Mouse (Mus musculus): ENCODE measurements around the gene Zscan20.

Zscan20 gene

DNA sequence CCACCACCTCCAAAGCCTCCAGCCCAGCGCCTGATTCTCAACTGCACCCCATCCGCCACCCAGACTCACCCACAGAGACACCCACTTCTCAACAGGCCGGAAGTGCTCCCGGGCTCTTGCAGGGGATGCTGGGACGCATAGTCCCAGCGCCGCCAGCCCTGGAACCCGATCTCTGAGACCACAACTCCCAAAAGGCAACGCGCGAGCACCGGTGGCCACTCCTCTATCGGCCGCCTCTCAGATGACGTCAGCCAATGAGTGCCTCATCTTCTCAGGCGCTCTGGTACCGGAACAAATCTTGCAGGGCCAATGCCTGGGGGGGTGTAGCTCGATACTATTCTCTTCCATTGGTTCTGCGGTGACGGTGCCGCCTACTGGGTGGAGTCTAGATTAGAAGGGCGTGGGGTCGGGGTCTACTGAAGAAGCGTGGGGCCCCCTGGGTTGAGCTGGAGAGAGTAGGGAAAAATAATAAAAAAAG, at the start of gene Zscan20:
Gene Zscan20, minus strand, starts transcription at position 174 of the 478 bp plus-strand sequence.
- DNase-seq: peak; percentile 100

- DNase-seq: no peak
Observed at GRCm38 (mm10) chr4:128655446-128655845, 45.5 kb upstream of the Zscan20 start.

- DNase-seq: peak; percentile 98
Observed at GRCm38 (mm10) chr4:128654505-128655381, 44.8 kb upstream of the Zscan20 start, which contains the start of gene Phc2. Gene Phc2 (plus strand): TSS chr4:128654702.

- no peak for DNase-seq
Observed at GRCm38 (mm10) chr4:128652584-128653298, 42.8 kb upstream of the Zscan20 start.

GRCm38 (mm10) chr4:128651530-128651929, 41.6 kb upstream of the Zscan20 start:
- no peak for DNase-seq

DNA sequence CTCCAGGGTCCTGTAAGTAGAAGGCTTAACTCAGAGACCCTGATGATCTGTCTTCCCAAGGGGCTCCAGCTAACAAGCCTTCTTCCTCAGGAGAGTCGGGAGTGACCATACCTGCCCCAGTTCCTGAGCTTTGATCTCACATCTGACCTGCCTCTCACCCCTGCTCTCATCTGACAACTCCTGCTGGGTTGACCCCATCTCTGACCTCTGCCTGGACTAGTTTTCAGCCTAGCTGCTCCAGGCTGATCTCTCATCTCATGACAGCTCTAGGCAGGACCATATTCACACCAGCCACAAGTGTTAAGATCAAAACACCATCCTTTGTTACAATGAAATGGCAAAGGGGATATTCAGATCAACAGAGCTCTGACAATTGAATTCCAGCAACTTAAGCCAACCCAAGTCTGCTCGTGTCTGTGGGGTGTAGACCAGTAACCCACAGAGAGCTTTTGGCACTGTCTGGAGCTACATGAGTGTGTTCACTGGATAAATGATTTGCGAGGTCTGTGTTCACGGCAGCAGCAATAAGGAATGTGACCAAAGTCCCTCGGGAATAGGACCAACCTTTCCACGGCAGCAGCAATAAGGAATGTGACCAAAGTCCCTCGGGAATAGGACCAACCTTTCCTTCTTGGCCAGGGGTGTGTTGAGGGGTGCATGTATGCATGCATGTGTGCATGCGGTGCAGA, 38.8 kb upstream of the Zscan20 start:
- DNase-seq: no peak

DNA sequence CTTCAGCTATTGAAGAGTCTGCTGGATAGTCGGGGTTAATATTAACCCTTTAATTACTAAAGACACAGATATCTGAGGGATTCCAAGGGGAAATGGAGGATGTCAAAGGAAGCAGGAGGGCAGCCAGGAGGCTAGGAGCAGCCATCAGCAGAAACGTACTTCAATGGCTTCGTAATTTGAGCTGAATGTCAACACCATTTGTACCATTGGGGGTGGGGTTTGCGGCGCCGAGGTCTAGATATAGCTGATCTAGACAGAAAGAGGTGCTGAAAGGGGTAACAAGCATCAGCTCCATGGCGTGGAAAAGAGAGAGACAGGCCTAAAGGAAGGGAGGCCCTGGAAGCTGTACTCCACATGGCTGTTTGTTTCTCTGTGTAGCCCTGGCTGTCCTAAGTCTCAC, 36.9 kb upstream of the Zscan20 start:
- no peak for DNase-seq

DNA sequence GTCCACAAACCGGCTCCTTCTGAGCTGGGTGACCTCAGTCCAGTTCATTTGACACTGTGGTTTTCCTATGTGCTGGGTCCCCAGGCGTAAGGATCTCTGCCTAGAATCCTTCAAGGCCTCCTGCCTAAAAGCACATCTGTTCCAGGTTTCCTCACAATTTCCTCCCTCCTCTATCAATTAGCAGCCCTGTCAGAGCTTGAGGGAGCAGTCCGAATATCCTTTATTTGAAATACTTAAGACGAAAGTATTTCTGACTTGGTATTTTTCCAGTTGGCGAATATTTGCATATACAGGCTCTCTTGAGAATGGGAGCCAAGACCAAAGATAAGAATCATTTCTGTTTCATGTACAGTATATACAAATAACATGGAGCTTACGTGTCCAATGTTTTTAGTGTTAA, 36.0 kb upstream of the Zscan20 start:
- no peak for DNase-seq

- DNase-seq: no peak
Observed at GRCm38 (mm10) chr4:128641766-128642717, 32.1 kb upstream of the Zscan20 start.

DNA sequence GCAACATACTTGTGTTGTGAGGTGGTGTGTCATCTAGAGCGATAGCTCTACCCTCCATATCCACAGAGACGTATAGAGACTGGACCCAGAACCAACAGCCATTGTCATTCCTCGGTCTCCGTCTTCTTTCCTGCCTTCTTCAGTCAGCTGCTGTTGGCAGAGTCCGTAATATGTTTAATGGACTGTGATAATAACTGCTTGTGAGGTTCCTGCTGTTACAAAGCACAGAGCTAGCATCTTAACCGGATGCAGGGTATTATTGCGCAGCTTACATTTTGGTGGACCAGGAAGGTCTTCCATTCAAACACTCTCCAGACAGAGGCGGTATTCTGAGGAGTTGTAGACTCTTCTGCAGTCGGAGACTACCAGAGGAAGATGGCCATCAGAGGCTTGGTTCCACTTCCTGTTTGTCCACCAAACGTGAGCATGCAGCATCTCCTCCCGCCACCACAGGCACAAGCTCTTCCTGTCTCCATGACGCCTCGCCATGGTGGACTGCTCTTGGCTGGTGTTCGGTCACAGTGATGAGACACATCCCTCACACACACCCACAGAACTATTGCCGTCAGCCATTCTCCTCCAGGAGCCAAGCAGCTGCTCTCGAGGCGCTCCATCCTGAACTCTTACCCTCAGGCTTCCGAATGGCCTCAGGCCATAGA, 28.5 kb upstream of the Zscan20 start:
- no peak for DNase-seq

DNA sequence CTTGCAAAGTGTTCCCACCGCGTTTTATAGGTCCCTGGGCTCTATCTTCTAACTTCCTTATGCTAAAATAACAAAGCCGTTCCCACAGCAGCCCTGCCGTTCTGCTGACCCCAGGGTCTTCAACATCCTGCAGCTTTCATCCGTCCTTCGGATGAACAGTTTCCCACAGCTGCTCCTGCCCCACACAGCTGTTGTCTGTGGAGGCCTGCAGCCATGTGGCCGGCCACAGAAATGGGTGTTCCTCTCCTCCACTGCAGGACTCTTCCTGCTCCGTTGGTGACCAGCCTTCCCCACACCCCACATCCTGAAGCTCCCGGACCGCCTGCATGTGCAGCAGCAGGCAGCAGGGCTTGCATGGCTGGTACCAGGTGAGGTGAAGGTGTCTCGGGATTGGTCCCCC, 27.4 kb upstream of the Zscan20 start:
- DNase-seq: no peak

- DNase-seq: no peak
Observed at GRCm38 (mm10) chr4:128635894-128636585, 26.1 kb upstream of the Zscan20 start.

GRCm38 (mm10) chr4:128635451-128635850, 25.6 kb upstream of the Zscan20 start:
- no peak for DNase-seq

GRCm38 (mm10) chr4:128621109-128621508, 11.2 kb upstream of the Zscan20 start:
- DNase-seq: no peak

- DNase-seq: no peak
Observed at GRCm38 (mm10) chr4:128620572-128620971, 10.7 kb upstream of the Zscan20 start.

- DNase-seq: no peak
Observed at GRCm38 (mm10) chr4:128618963-128619362, 9.1 kb upstream of the Zscan20 start.

- no peak for DNase-seq
Observed at GRCm38 (mm10) chr4:128618246-128618911, 8.5 kb upstream of the Zscan20 start, which contains the start of gene Tlr12. Gene Tlr12 (minus strand): TSS chr4:128618619.

GRCm38 (mm10) chr4:128617363-128618120, 7.6 kb upstream of the Zscan20 start:
- no peak for DNase-seq

- no peak for DNase-seq
Observed at GRCm38 (mm10) chr4:128615761-128616160, 5.9 kb upstream of the Zscan20 start.

Measured in layer of hippocampus, adult 9-11 months (tissue).